Mouse (Mus musculus) testis, adult 2 months (tissue): ENCODE data around the gene Hepacam2.

ENCODE experiments used
- CTCF ChIP-seq: fragments of 200-500 bp; IDR thresholded peaks from 2 replicates; pipeline ENCODE4 v1.5.1; 2012; ENCODE audit warnings: low read depth, mild to moderate bottlenecking, inconsistent platforms, low read length, moderate library complexity; ENCODE audit not compliant: control insufficient read depth, insufficient read depth, insufficient replicate concordance
- POLR2A ChIP-seq: fragments of 200-500 bp; IDR thresholded peaks from 2 replicates; pipeline ENCODE4 v1.6.1; 2012; ENCODE audit warnings: low read depth, mild to moderate bottlenecking, inconsistent platforms, low read length, moderate library complexity; ENCODE audit not compliant: control insufficient read depth

GRCm38 (mm10) chr6:3481705-3482104 lies 16.4 kb downstream of the Hepacam2 start:
- no peak for TF ChIP-seq CTCF
- TF ChIP-seq POLR2A: no peak
